Mouse (Mus musculus): Measurements from ENCODE around the gene Dohh. TPM values are rescaled to one million over a fixed set of nuclear protein-coding genes. Genes with fewer than 3 reads are reported as not detected.
A peak's percentile ranks its signal among the peaks of the same experiment; 100 is the strongest.

The Dohh gene
- polyA plus RNA-seq, 1 experiment from 2014 or later, result 76.7 TPM

DNA sequence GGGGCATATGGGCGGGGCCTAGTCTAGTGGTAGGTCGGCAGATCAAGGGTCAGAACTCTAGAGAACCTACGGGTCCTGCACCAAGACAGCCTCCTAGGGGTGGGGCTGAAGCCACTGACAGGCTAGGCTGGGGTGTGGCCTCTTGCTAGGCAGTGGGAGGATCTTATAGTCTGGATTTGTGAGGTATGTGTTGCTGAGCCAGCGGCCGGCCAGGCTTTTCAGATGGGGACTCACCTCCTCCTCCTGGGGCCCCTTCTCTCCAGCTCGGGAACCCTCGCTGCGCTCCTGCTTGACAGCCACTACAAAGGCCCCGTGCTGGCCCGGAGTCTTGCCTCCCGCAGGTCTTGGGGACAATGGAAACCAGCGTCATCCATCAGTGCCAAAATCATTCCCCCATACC is 35.1 kb upstream of the Dohh start:
- peak overlapping the region; percentile 82 for H3K9ac ChIP-seq
- H3K4me3 ChIP-seq, result peak overlapping the region; percentile 77
- H3K27me3 ChIP-seq, result peaks cover 38% of the 10 kb centered on the region
- WGBS, result 4% methylated on average over 12 of the region's 12 CpGs
- H3K4me1 ChIP-seq, result peaks cover 32% of the 10 kb centered on the region
- peak overlapping the region; percentile 95 for H3K4me2 ChIP-seq
- peaks cover 16% of the 10 kb centered on the region for H3K36me3 ChIP-seq (ENCODE audit: poor library complexity, severe bottlenecking)
- no peaks in the 10 kb centered on the region for H3K9me3 ChIP-seq (replicated peaks)
- H3K27ac ChIP-seq, result no peak overlapping the region
- ATAC-seq, result no peak

DNA sequence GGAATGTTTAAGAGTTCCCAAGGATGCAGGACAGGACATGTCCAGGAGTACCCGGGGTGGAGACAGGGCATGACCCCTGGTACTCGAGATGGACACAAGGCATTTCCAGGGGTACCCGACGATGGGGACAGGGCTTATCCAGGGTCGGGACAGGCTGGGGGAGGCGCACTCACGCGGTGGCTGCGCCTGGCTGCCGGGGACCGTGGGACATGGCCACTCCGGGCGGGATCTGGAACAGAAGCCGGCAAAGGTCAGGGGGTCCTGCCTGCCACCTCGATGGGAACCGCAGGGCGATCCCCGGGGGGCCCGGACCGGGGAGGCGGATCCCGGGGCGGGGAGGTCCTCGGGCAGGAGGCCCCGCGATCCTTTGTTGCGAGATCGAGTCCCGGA is 34.3 kb upstream of the Dohh start:
- peaks cover 16% of the 10 kb centered on the region for H3K36me3 ChIP-seq (ENCODE audit: poor library complexity, severe bottlenecking)
- H3K4me3 ChIP-seq, result peak overlapping the region; percentile 77
- peak overlapping the region; percentile 95 for H3K4me2 ChIP-seq
- WGBS, result 0% methylated on average over 25 of the region's 29 CpGs
- H3K4me1 ChIP-seq, result peaks cover 32% of the 10 kb centered on the region
- H3K27me3 ChIP-seq, result peaks cover 30% of the 10 kb centered on the region
- no peaks in the 10 kb centered on the region for H3K9me3 ChIP-seq (replicated peaks)
- peak; percentile 5; the same call in 1 of the 2 replicates for ATAC-seq
- peak overlapping the region; percentile 82 for H3K9ac ChIP-seq
- peak overlapping the region; percentile 44 for H3K27ac ChIP-seq

DNA sequence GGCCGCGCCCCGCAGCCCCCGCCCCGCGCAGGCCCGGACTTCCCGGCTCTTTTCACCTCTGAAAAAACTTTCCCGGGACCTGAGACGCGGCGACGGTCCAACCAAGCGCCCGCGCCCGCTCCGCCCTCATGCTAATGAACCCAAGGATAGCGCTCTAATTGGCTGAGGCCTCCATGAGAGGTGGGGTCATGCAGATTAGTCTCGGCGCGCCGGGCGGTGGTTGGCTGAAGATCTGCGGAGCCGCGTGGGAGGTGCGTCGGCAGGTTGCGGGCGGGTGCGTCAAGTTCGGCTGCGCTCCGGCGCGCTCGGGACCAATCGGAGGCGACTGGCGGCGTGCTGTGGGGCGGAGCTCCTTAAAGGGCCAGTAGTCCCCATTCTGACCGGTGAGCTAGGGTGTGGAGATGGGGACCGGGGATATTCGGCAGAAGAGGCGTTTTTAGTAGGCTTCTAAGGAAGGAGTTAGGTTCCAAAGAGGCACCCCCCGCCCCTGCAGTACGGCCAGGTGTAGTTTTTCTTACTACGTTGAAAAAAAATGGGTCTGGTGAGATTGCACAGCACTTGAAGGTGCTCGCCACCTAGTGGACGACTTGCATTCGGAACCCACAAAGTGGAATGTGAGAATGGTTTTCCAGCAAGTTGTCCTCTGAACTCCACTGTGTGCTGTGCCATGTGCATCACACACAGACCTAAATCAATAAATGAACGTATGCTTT is 33.7 kb upstream of the Dohh start, which contains the start of gene Hmg20b:
Hmg20b (minus strand) TSS at position 130 of the 713 bp plus-strand sequence.
- H3K27me3 ChIP-seq, result peaks cover 24% of the 10 kb centered on the region; the same call in 1 of the 2 replicates
- H3K36me3 ChIP-seq (ENCODE audit: poor library complexity, severe bottlenecking), result peaks cover 16% of the 10 kb centered on the region
- no peaks in the 10 kb centered on the region for H3K9me3 ChIP-seq (replicated peaks)
- H3K4me2 ChIP-seq, result peak within 1 kb of the TSS; percentile 95
- H3K9ac ChIP-seq, result peak within 1 kb of the TSS; percentile 82
- peak; percentile 97 for ATAC-seq
- peak within 1 kb of the TSS; percentile 77 for H3K4me3 ChIP-seq
- peaks cover 32% of the 10 kb centered on the region for H3K4me1 ChIP-seq
- under 1% methylated on average over 54 of the region's 54 CpGs for WGBS
- H3K27ac ChIP-seq, result peak within 1 kb of the TSS; percentile 44

DNA sequence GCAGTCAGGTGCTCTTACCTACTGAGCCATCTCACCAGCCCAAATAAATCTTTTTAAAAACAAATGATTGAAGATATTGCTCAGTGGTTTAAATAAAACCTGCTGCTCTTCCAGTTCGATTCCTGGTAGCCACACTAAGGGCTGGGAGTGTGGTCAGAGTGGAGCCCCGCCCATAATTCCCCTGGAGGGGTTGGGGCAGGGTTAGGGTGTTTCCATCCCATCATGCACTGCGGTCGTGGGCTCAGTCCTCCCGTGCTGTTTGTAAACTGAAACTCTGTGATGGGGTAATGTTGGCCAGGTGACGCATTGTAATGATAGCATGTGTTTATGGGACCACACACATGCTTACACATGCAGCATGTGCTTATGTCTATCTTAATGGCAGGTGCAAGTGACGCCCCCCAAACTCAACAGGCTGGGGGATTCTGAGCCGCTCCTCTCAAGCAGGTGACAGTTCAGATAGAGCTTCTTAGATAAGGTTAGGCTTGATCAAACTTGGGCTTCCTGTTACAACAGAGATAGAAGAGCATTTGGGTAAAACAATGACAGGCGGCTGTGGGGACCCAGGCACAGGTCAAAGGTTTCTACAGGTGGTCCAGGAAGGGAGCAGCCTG is 32.4 kb upstream of the Dohh start:
- Histone ChIP-seq H3K4me2 (no peak overlapping the region), H3K27me3 (0 out of 2 replicates have a peak, but pooled peaks cover 14% of the 10 kb centered on the region), H3K4me3 (no peak overlapping the region), H3K9me3 (replicated peaks) (no peaks in the 10 kb centered on the region), H3K4me1 (peaks cover 29% of the 10 kb centered on the region), H3K27ac (no peak overlapping the region), H3K9ac (no peak overlapping the region), H3K36me3 (ENCODE audit: poor library complexity, severe bottlenecking) (peaks cover 10% of the 10 kb centered on the region)
- no peak for ATAC-seq
- 29% methylated on average over 9 of the region's 9 CpGs for WGBS

DNA sequence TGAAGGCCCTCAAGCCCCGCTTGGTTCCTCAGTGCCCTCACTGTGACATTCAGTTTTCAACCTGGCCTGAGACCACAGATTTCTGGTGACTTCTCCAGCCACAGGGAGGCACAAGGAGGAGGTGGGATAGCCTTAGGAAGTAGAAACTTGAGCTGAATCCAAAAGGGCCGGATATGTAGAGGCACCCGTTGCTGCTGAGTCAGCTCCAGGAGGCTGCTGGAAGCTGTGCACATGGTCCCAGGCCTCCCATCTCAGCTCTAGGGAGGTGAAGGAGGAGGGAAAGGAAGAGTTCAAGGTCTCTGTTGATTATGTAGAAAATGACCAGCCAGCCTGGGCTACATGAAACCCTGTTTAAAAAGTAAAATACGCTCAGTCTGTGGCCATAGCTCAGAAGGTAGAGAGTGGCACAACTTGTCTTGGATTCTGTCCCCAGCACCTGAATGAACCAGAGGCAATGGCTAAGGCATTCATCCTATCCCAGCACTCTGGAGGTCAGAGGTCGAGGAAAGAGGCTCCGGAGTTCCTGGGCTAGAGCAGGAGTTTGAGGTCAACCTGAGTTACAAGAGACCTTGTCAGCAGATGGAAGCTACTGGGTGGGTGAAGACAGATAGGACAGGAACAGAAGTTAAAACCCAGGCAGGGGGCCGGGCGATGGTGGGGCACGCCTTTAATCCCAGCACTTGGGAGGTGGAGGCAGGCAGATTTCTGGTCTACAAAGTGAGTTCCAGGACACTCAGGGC is 29.3 kb upstream of the Dohh start:
- ATAC-seq, result no peak
- no peaks in the 10 kb centered on the region for H3K27me3 ChIP-seq
- no peaks in the 10 kb centered on the region for H3K36me3 ChIP-seq (ENCODE audit: poor library complexity, severe bottlenecking)
- 0 out of 2 replicates have a peak overlapping the region, but pooled peaks have one; percentile 1 for H3K9ac ChIP-seq
- no peak overlapping the region for H3K4me3 ChIP-seq
- no peak overlapping the region for H3K27ac ChIP-seq
- peaks cover 26% of the 10 kb centered on the region for H3K4me1 ChIP-seq
- H3K9me3 ChIP-seq (replicated peaks), result no peaks in the 10 kb centered on the region
- H3K4me2 ChIP-seq, result no peak overlapping the region
- WGBS, result 68% methylated on average over 9 of the region's 9 CpGs

DNA sequence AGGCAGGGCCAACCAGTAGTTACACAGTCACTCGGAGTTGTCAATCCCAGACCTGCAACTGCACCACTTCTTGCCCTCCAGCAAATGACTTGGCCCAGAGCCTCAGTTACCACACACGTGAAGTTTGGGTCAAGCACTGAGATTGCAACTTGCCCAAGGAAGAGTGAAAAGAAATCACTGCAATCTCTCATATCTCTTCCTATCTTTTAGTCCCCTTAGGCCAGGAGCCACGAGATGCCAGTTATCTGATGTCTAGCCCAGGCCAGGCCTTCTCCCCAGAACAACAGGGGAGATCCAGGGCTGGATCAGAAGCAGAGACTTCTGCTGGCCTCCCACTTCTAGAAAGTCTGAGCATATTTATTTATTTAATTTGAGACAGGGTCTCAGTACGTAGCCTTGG is 28.7 kb upstream of the Dohh start:
- Histone ChIP-seq H3K4me3 (no peak overlapping the region), H3K4me2 (no peak overlapping the region), H3K36me3 (ENCODE audit: poor library complexity, severe bottlenecking) (0 out of 2 replicates have a peak, but pooled peaks cover 4% of the 10 kb centered on the region), H3K27ac (no peak overlapping the region), H3K9ac (no peak overlapping the region), H3K4me1 (peaks cover 26% of the 10 kb centered on the region), H3K27me3 (no peaks in the 10 kb centered on the region), H3K9me3 (replicated peaks) (no peaks in the 10 kb centered on the region)
- 88% methylated on average over 4 of the region's 4 CpGs for WGBS
- no peak for ATAC-seq

DNA sequence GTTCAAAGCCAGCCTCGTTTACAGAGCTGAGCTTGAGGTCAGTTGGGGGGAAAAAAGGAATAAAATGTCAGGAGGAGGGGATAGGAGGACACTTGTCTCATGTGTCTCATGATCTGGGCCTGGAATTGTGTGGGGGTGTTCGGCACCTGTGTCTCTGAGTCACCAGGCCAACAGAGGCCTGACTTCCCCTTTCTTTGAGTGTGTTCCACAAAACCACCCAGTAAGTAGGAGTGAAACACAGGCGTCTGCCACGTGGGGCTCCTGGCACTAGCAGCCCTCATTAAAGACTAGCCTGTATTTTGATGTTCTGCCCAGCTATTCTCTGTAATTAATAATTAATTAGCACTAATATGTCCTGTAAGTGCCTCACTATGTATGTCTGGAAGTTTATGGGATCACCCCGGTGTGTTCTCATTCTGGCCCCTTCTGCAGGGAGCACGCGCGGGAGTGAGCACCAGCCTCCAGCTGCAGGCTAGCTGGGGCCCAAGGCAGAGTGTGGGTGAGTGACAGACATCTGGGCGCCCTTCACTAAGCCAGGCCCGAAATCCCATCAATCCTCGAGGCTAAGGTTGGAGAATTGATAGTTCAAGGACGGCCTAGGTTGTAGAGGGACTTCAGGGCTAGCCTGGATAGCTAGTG is 27.8 kb upstream of the Dohh start:
- H3K27me3 ChIP-seq, result no peaks in the 10 kb centered on the region
- no peak for ATAC-seq
- peaks cover 23% of the 10 kb centered on the region for H3K4me1 ChIP-seq
- no peak overlapping the region for H3K4me3 ChIP-seq
- H3K9me3 ChIP-seq (replicated peaks), result no peaks in the 10 kb centered on the region
- peaks cover 4% of the 10 kb centered on the region; the same call in 1 of the 2 replicates for H3K36me3 ChIP-seq (ENCODE audit: poor library complexity, severe bottlenecking)
- WGBS, result 53% methylated on average over 12 of the region's 12 CpGs
- no peak overlapping the region for H3K9ac ChIP-seq
- H3K27ac ChIP-seq, result no peak overlapping the region
- H3K4me2 ChIP-seq, result peak overlapping the region; percentile 98

DNA sequence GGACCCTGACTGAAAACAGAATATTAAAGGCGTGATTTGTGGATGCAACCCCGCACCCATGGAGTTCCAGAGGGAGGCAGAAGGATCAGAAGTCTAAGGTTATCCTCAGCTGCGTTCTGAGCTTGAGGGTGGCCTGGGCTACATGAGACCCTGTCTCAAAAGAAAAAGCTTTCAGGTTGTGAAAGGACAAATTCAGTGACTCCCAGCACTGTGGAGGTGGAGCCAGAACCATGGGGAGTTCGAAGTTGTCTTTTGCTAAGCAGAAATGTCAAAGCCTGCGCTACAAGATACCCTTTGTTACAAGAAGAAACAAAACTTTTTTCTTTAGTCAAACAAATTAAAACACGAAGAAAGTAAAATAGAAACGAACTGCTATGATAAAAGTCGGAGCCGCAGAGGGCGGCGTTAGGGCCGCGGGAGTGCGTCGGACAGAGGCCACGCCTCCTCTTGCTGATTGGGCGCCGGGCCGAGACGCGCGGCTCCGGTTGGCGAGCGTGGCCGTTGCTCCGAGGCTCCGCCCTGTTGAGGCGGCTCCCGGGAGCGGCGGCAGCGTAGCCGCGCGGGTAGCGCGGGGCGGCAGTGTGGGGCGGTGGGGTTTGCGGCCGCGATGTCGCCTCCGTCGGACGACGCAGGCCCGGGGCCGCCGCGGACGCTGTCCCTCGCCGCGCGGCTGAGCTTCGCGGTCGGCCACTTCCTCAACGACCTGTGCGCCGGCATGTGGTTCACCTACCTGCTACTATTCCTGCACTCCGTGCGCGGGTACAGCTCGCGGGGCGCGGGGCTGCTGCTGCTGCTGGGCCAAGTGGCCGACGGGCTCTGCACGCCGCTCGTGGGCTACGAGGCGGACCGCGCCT is 27.0 kb upstream of the Dohh start, which contains the start of gene Mfsd12:
Mfsd12 (plus strand) TSS at position 501 of the 854 bp plus-strand sequence.
- Histone ChIP-seq H3K27ac (no peak within 1 kb of the TSS), H3K9me3 (replicated peaks) (no peaks in the 10 kb centered on the region), H3K4me1 (peaks cover 23% of the 10 kb centered on the region), H3K9ac (peak within 1 kb of the TSS; percentile 84), H3K4me3 (peak within 1 kb of the TSS; percentile 75), H3K4me2 (peak within 1 kb of the TSS; percentile 98), H3K27me3 (no peaks in the 10 kb centered on the region), H3K36me3 (ENCODE audit: poor library complexity, severe bottlenecking) (peaks cover 4% of the 10 kb centered on the region; the same call in 1 of the 2 replicates)
- ATAC-seq, result peak; percentile 94
- 3% methylated on average over 59 of the region's 79 CpGs for WGBS

DNA sequence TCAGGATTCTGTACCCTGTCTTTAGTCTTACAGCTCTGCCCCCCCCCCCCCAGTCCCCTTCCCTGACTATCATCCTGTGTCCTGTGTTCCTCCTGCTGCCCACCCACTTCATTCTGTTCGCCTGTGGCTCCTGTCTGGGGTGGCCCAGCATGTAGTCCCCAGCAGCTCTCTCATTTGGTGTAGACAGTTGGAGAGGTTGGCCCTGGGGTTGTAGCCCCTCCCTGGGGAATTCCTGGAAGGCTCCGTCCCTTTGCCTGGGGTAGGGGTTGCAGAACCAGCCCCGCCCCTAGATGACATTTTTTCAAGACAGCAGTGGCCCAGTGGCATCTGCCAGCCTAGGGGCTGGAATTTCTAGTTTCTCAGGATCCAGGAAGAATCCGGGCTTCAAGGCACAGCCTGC is 26.0 kb upstream of the Dohh start:
- Histone ChIP-seq H3K9ac (peak overlapping the region; percentile 84), H3K36me3 (ENCODE audit: poor library complexity, severe bottlenecking) (peaks cover 4% of the 10 kb centered on the region; the same call in 1 of the 2 replicates), H3K9me3 (replicated peaks) (no peaks in the 10 kb centered on the region), H3K4me3 (peak overlapping the region; percentile 75), H3K4me1 (peaks cover 25% of the 10 kb centered on the region), H3K4me2 (peak overlapping the region; percentile 98), H3K27me3 (peaks cover 6% of the 10 kb centered on the region), H3K27ac (no peak overlapping the region)
- WGBS, result 39% methylated on average over 4 of the region's 4 CpGs
- ATAC-seq, result no peak

DNA sequence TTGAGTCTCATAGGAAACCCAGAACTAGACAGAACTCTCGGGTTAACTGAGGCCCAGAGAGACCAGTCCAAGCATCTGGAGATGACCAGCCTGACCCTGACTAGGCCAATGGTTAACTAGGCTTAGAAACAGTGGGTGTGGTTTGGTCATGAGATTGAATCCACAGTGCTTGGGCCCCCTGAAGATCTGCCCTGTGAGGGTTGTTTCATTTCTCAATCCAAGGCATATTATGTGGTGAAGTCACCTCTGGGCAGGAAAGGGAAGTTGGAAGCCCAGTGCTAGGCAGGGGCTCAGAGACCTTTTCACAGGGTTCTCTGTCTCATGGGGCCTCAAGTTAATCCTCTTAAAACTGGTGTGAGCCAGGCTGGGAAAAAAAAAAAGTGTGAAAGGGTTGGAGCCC is 25.4 kb upstream of the Dohh start:
- 0 out of 2 replicates have a peak overlapping the region, but pooled peaks have one; percentile 4 for H3K9ac ChIP-seq
- ATAC-seq, result no peak

DNA sequence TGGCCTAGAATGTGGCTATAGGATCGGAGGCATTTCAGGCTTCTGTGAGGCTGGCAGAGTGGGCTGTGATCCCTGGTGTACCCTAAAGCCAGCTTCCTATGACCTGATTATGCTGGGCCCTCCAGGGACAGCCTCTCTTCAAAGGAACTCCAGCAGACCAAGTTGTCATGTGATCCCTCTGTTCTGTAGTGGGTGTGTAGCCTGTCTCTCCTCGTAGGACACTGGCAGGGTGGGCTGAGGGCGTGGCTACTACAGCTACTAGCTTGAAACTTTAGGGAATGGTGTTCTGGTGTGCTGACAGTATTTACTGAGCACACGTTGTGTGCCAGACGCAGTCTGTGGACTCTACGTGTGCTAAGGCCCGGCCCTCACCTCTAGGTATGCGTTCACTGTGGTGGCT is 23.5 kb upstream of the Dohh start:
- H3K4me1 ChIP-seq, result peaks cover 50% of the 10 kb centered on the region
- WGBS, result 76% methylated on average over 8 of the region's 8 CpGs
- peaks cover 31% of the 10 kb centered on the region for H3K27me3 ChIP-seq

More for the DNA sequence above, 25.4 kb upstream of the Dohh start:
- no peak overlapping the region for H3K27ac ChIP-seq
- no peaks in the 10 kb centered on the region for H3K9me3 ChIP-seq (replicated peaks)
- peaks cover 4% of the 10 kb centered on the region; the same call in 1 of the 2 replicates for H3K36me3 ChIP-seq (ENCODE audit: poor library complexity, severe bottlenecking)
- H3K4me1 ChIP-seq, result peaks cover 31% of the 10 kb centered on the region
- WGBS, result 58% methylated on average over 1 of the region's 1 CpGs
- H3K27me3 ChIP-seq, result peaks cover 12% of the 10 kb centered on the region
- no peak overlapping the region for H3K4me3 ChIP-seq
- H3K4me2 ChIP-seq, result peak overlapping the region; percentile 98

More for the DNA sequence above, 23.5 kb upstream of the Dohh start:
- Histone ChIP-seq H3K27ac (no peak overlapping the region), H3K36me3 (ENCODE audit: poor library complexity, severe bottlenecking) (peaks cover 4% of the 10 kb centered on the region; the same call in 1 of the 2 replicates), H3K9me3 (replicated peaks) (no peaks in the 10 kb centered on the region), H3K4me3 (no peak overlapping the region), H3K9ac (peak overlapping the region; percentile 26; the same call in 1 of the 2 replicates), H3K4me2 (no peak overlapping the region)
- no peak for ATAC-seq

Measured in forebrain, embryonic 13.5 days (tissue).